Mouse (Mus musculus) midbrain, embryonic 14.5 days (tissue): ENCODE results near the gene Sowaha. TPM values are rescaled to one million over a fixed set of nuclear protein-coding genes. Genes with fewer than 3 reads are reported as not detected.
A peak's percentile ranks its signal among the peaks of the same experiment; 100 is the strongest.

ENCODE experiments used
- ATAC-seq: fragments of 200-750 bp; cut with Nextera tagmentation; 2 replicates; pipeline ENCODE4 v1.8.0; 2017; ENCODE audit warnings: moderate number of reproducible peaks, moderate library complexity; ENCODE audit not compliant: low FRiP score, low TSS enrichment
- DNase-seq: peaks from one replicate; pipeline ENCODE4 v3.0.0-alpha.2; 2015
- H3K27ac ChIP-seq: fragments of 300-500 bp; sonication (generic); replicated peaks from 2 replicates; pipeline ENCODE4 v1.5.1; 2014; ENCODE audit warnings: mild to moderate bottlenecking, low read depth, low read length, moderate library complexity
- H3K27me3 ChIP-seq: fragments of 300-500 bp; sonication (generic); 2 replicates; pipeline ENCODE4 v1.6.1; 2014; ENCODE audit warnings: low read length, control low read depth, mixed read lengths; ENCODE audit not compliant: control insufficient read depth, insufficient read depth
- H3K36me3 ChIP-seq: fragments of 300-500 bp; sonication (generic); 2 replicates; pipeline ENCODE4 v1.6.1; 2014; ENCODE audit warnings: low read length, control low read depth; ENCODE audit not compliant: control insufficient read depth, insufficient read depth
- H3K4me1 ChIP-seq: fragments of 300-500 bp; sonication (generic); 2 replicates; pipeline ENCODE4 v1.6.1; 2014; ENCODE audit warnings: mild to moderate bottlenecking, antibody characterized with exemption, low read length, control low read depth; ENCODE audit not compliant: control insufficient read depth, insufficient read depth
- H3K4me2 ChIP-seq: fragments of 300-500 bp; sonication (generic); 2 replicates; pipeline ENCODE4 v1.6.1; 2014; ENCODE audit warnings: mild to moderate bottlenecking, low read length, moderate library complexity
- H3K4me3 ChIP-seq: fragments of 300-500 bp; sonication (generic); replicated peaks from 2 replicates; pipeline ENCODE4 v1.5.1; 2014; ENCODE audit warnings: low read depth, low read length
- H3K9ac ChIP-seq: fragments of 300-500 bp; sonication (generic); replicated peaks from 2 replicates; pipeline ENCODE4 v1.6.1; 2014; ENCODE audit warnings: mild to moderate bottlenecking, low read length, moderate library complexity
- H3K9me3 ChIP-seq: fragments of 300-500 bp; sonication (generic); 2 replicates; pipeline ENCODE4 v1.6.1; 2016; ENCODE audit warnings: low read length, control low read depth, mixed read lengths; ENCODE audit not compliant: control insufficient read depth
- WGBS: fragments of 180-500 bp; shearing (Covaris S2); extraction: QIAGEN DNeasy Blood & Tissue Kit; methylation state at CpG from one replicate; pipeline ENCODE4 v1.1.7; 2014; 5-methylcytosine and 5-hydroxymethylcytosine counted together
- polyA plus RNA-seq: library from polyadenylated mRNA; unstranded; fragments of >200 nt; fragmentation: Nextera tagmentation; extraction: Ambion mirVana; gene quantifications from 2 replicates; pipeline ENCODE4 v1.2.1, GENCODE M21; 2014

Gene Sowaha
- polyA plus RNA-seq, 1 experiment from 2014 or later: 0.50 TPM

- H3K9me3 ChIP-seq: no peaks in the 10 kb centered on the region
- no peaks in the 10 kb centered on the region for H3K36me3 ChIP-seq
- H3K9ac ChIP-seq: no peak overlapping the region
- H3K4me1 ChIP-seq: no peaks in the 10 kb centered on the region
- H3K27ac ChIP-seq: no peak overlapping the region
- H3K27me3 ChIP-seq: no peaks in the 10 kb centered on the region
- ATAC-seq: no peak
- DNase-seq: no peak
- H3K4me3 ChIP-seq: no peak overlapping the region
- WGBS: 61% methylated on average over 3 of the region's 3 CpGs
- H3K4me2 ChIP-seq: no peak overlapping the region
Measured at GRCm38 (mm10) chr11:53508591-53508990, 28.5 kb upstream of the Sowaha start.

GRCm38 (mm10) chr11:53508152-53508551 lies 28.1 kb upstream of the Sowaha start:
- no peak overlapping the region for H3K27ac ChIP-seq
- H3K9me3 ChIP-seq: no peaks in the 10 kb centered on the region
- no peaks in the 10 kb centered on the region for H3K4me1 ChIP-seq
- no peaks in the 10 kb centered on the region for H3K27me3 ChIP-seq
- H3K9ac ChIP-seq: no peak overlapping the region
- DNase-seq (no peak), ATAC-seq (no peak)
- H3K36me3 ChIP-seq: no peaks in the 10 kb centered on the region
- H3K4me2 ChIP-seq: no peak overlapping the region
- no peak overlapping the region for H3K4me3 ChIP-seq
- WGBS: 58% methylated on average over 7 of the region's 7 CpGs

GRCm38 (mm10) chr11:53507098-53507805 lies 27.2 kb upstream of the Sowaha start:
- H3K27ac ChIP-seq: no peak overlapping the region
- no peak overlapping the region for H3K9ac ChIP-seq
- ATAC-seq: no peak
- DNase-seq: no peak
- WGBS: 89% methylated on average over 9 of the region's 9 CpGs
- H3K4me2 ChIP-seq: no peak overlapping the region
- no peaks in the 10 kb centered on the region for H3K27me3 ChIP-seq
- no peaks in the 10 kb centered on the region for H3K9me3 ChIP-seq
- H3K36me3 ChIP-seq: no peaks in the 10 kb centered on the region
- no peak overlapping the region for H3K4me3 ChIP-seq
- no peaks in the 10 kb centered on the region for H3K4me1 ChIP-seq

GRCm38 (mm10) chr11:53505026-53505663 lies 25.1 kb upstream of the Sowaha start:
- 55% methylated on average over 5 of the region's 5 CpGs for WGBS
- H3K4me3 ChIP-seq: no peak overlapping the region
- H3K36me3 ChIP-seq: no peaks in the 10 kb centered on the region
- H3K4me1 ChIP-seq: no peaks in the 10 kb centered on the region
- H3K27ac ChIP-seq: no peak overlapping the region
- ATAC-seq: no peak
- H3K9ac ChIP-seq: no peak overlapping the region
- peak; percentile 25 for DNase-seq
- no peaks in the 10 kb centered on the region; the same call in 1 of the 2 replicates for H3K27me3 ChIP-seq
- no peaks in the 10 kb centered on the region for H3K9me3 ChIP-seq
- no peak overlapping the region for H3K4me2 ChIP-seq

- Histone ChIP-seq H3K36me3 (no peaks in the 10 kb centered on the region), H3K4me2 (no peak overlapping the region), H3K4me3 (no peak overlapping the region), H3K4me1 (no peaks in the 10 kb centered on the region), H3K27me3 (no peaks in the 10 kb centered on the region; the same call in 1 of the 2 replicates), H3K27ac (no peak overlapping the region), H3K9ac (no peak overlapping the region), H3K9me3 (no peaks in the 10 kb centered on the region)
- DNase-seq (no peak), ATAC-seq (no peak)
- 96% methylated on average over 8 of the region's 8 CpGs for WGBS
Measured at GRCm38 (mm10) chr11:53504376-53504775, 24.3 kb upstream of the Sowaha start.

- Histone ChIP-seq H3K27me3 (no peaks in the 10 kb centered on the region; the same call in 1 of the 2 replicates), H3K4me2 (no peak overlapping the region), H3K9ac (no peak overlapping the region), H3K4me1 (no peaks in the 10 kb centered on the region), H3K9me3 (no peaks in the 10 kb centered on the region), H3K36me3 (no peaks in the 10 kb centered on the region), H3K4me3 (no peak overlapping the region), H3K27ac (no peak overlapping the region)
- DNase-seq (no peak), ATAC-seq (no peak)
- 89% methylated on average over 5 of the region's 5 CpGs for WGBS
Measured at GRCm38 (mm10) chr11:53503738-53504137, 23.7 kb upstream of the Sowaha start.

GRCm38 (mm10) chr11:53502039-53502765 lies 22.1 kb upstream of the Sowaha start:
- Histone ChIP-seq H3K4me2 (no peak overlapping the region), H3K36me3 (no peaks in the 10 kb centered on the region), H3K27me3 (peaks cover 4% of the 10 kb centered on the region; the same call in 1 of the 2 replicates), H3K27ac (no peak overlapping the region), H3K4me3 (no peak overlapping the region), H3K4me1 (no peaks in the 10 kb centered on the region), H3K9me3 (no peaks in the 10 kb centered on the region), H3K9ac (no peak overlapping the region)
- 82% methylated on average over 8 of the region's 8 CpGs for WGBS
- ATAC-seq: no peak
- no peak for DNase-seq

- Histone ChIP-seq H3K36me3 (no peaks in the 10 kb centered on the region), H3K27me3 (peaks cover 11% of the 10 kb centered on the region; the same call in 1 of the 2 replicates), H3K4me3 (no peak overlapping the region), H3K9ac (no peak overlapping the region), H3K4me1 (no peaks in the 10 kb centered on the region), H3K27ac (no peak overlapping the region), H3K9me3 (no peaks in the 10 kb centered on the region), H3K4me2 (no peak overlapping the region)
- ATAC-seq (no peak), DNase-seq (no peak)
- 11% methylated on average over 11 of the region's 11 CpGs for WGBS
Measured at GRCm38 (mm10) chr11:53500569-53500968, 20.5 kb upstream of the Sowaha start.
